Mouse (Mus musculus): ENCODE measurements around the gene Epb41. TPM values are rescaled to one million over a fixed set of nuclear protein-coding genes. Genes with fewer than 3 reads are reported as not detected.

Gene Epb41
- polyA plus RNA-seq, 1 experiment: 7.1 TPM

DNA sequence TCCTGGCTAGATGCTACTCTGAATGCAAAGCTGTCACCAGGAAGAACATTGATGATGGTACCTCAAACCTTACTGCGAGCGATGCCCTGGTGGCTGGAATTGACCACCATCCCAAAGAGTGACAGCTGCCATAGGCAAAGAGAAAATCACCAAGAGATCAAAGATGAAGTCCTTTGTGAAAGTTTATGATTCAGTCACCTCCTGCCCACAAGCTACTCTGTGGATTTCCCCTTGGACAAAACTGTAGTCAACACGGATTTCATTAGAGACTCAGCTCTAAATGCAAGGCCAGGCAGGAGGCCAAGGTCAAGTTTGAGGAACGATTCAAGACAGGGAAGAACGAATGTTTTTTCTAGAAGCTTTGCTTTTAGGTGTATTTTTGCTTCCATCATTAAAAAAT, 18.8 kb upstream of the Epb41 start:
- no peak overlapping the region for H3ac ChIP-seq (ENCODE audit: control insufficient read depth, insufficient read length, low read depth)
- peaks cover 14% of the 10 kb centered on the region for H3K27me3 ChIP-seq (ENCODE audit: control insufficient read depth, insufficient read depth, insufficient read length)
- H3K4me3 ChIP-seq (ENCODE audit: insufficient read depth, poor library complexity, severe bottlenecking): no peak overlapping the region
- no peak for TF ChIP-seq CTCF (IDR thresholded peaks at IDR 0.05; ENCODE audit: control insufficient read depth, insufficient read depth, insufficient read length)
- TF ChIP-seq MYOG (IDR thresholded peaks at IDR 0.05; ENCODE audit: control insufficient read depth, extremely low read depth, insufficient read length): no peak
- TF ChIP-seq MYOD1 (IDR thresholded peaks at IDR 0.05; ENCODE audit: control insufficient read depth, insufficient read length, low read depth): no peak
- no peaks in the 10 kb centered on the region for H3K79me3 ChIP-seq (ENCODE audit: low read depth)
- no peaks in the 10 kb centered on the region for H3K79me2 ChIP-seq (ENCODE audit: control insufficient read depth, insufficient read depth)
- no peaks in the 10 kb centered on the region for H3K36me3 ChIP-seq (ENCODE audit: control insufficient read depth, insufficient read depth)

DNA sequence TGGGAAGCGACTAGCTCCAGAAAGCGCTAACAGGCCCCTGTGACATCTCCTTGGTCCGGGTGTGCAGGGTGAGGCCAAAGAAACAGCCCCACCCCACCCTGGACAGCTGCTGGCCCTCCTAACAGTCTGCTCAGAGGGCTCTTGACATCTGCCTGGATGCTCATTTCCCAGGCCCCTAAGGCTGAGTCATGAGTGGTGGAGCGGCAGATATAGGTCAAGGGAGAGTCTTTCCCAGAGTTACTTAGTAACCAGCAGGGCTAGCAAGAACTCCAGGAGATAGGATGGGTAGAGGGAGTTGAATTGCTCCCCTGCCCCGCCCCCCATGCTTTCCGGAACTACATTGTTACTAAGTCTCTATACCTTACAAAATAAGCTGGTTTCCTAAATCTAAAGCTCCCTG, 18.0 kb upstream of the Epb41 start:
- no peak for TF ChIP-seq MYOG (IDR thresholded peaks at IDR 0.05; ENCODE audit: control insufficient read depth, extremely low read depth, insufficient read length)
- no peak for TF ChIP-seq CEBPB (IDR thresholded peaks at IDR 0.05; ENCODE audit: low read depth)
- Histone ChIP-seq H3K36me3 (ENCODE audit: control insufficient read depth, insufficient read depth) (no peaks in the 10 kb centered on the region), H3ac (ENCODE audit: control insufficient read depth, insufficient read length, low read depth) (no peak overlapping the region)

DNA sequence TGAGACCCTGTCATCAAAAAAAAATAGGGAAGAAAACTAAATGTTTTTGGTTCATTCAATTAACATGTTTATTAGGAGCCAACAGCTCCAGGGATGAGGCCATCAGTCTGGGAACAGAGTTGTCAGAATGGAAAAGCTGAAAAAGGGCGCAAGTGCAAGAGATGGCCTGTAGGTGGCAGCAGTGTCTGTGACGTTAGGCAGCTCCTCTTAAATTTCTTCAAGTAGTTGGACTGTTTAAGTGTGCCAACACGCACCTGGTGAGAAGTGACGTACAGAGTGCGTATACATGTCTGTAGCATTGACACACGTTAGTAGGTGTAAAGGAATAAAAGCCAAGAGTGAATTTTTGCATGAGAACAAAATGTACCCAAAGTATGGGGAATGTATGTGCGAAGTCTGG, 13.8 kb upstream of the Epb41 start:
- no peaks in the 10 kb centered on the region for H3K79me2 ChIP-seq (ENCODE audit: control insufficient read depth, insufficient read depth)
- H3K36me3 ChIP-seq (ENCODE audit: control insufficient read depth, insufficient read depth): no peaks in the 10 kb centered on the region

More for the DNA sequence above, 18.0 kb upstream of the Epb41 start:
- no peaks in the 10 kb centered on the region for H3K79me2 ChIP-seq (ENCODE audit: control insufficient read depth, insufficient read depth)
- peaks cover 11% of the 10 kb centered on the region for H3K27me3 ChIP-seq (ENCODE audit: control insufficient read depth, insufficient read depth, insufficient read length)
- H3K4me3 ChIP-seq (ENCODE audit: insufficient read depth, poor library complexity, severe bottlenecking): no peak overlapping the region
- no peaks in the 10 kb centered on the region for H3K79me3 ChIP-seq (ENCODE audit: low read depth)

DNA sequence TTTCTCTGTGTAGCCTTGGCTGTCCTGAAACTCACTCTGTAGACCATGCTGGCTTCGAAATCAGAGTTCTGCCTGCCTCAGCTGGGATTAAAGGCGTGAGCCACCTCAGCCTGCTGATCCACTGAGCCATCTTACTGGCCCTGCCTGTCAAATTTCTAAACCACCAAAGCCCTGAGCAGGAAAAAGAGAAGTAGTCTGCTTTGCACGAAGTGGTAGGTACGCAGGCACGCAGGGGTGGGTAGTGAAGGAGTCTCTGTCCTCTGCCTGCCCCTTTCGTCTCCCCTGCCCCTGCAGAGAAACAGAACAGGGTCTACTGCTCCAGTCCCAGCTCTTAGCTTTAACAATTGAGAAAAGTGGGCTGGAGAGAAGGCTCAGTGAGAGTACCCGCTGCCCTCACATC, 10.0 kb upstream of the Epb41 start:
- Histone ChIP-seq H3K36me3 (ENCODE audit: control insufficient read depth, insufficient read depth) (no peaks in the 10 kb centered on the region), H3K79me2 (ENCODE audit: control insufficient read depth, insufficient read depth) (no peaks in the 10 kb centered on the region), H3K27me3 (ENCODE audit: control insufficient read depth, insufficient read depth, insufficient read length) (no peaks in the 10 kb centered on the region), H3K4me3 (ENCODE audit: insufficient read depth, poor library complexity, severe bottlenecking) (no peak overlapping the region), H3K79me3 (ENCODE audit: low read depth) (no peaks in the 10 kb centered on the region), H3ac (ENCODE audit: control insufficient read depth, insufficient read length, low read depth) (no peak overlapping the region)
- TF ChIP-seq MYOG (IDR thresholded peaks at IDR 0.05; ENCODE audit: control insufficient read depth, extremely low read depth, insufficient read length) (no peak), MAX (IDR thresholded peaks at IDR 0.05) (no peak), CEBPB (IDR thresholded peaks at IDR 0.05; ENCODE audit: low read depth) (no peak), FOSL1 (IDR thresholded peaks at IDR 0.05; ENCODE audit: insufficient read depth, low read length, poor library complexity, severe bottlenecking) (no peak), USF1 (IDR thresholded peaks at IDR 0.05; ENCODE audit: low read depth) (no peak), MYOD1 (IDR thresholded peaks at IDR 0.05; ENCODE audit: control insufficient read depth, insufficient read length, low read depth) (no peak), CTCF (IDR thresholded peaks at IDR 0.05; ENCODE audit: control insufficient read depth, insufficient read depth, insufficient read length) (no peak)

More for the DNA sequence above, 13.8 kb upstream of the Epb41 start:
- no peak overlapping the region for H3K4me3 ChIP-seq (ENCODE audit: insufficient read depth, poor library complexity, severe bottlenecking)
- no peaks in the 10 kb centered on the region for H3K79me3 ChIP-seq (ENCODE audit: low read depth)
- peak; percentile 74 for TF ChIP-seq CTCF (IDR thresholded peaks at IDR 0.05; ENCODE audit: control insufficient read depth, insufficient read depth, insufficient read length)
- TF ChIP-seq FOSL1 (IDR thresholded peaks at IDR 0.05; ENCODE audit: insufficient read depth, low read length, poor library complexity, severe bottlenecking): no peak
- H3K27me3 ChIP-seq (ENCODE audit: control insufficient read depth, insufficient read depth, insufficient read length): no peaks in the 10 kb centered on the region
- H3ac ChIP-seq (ENCODE audit: control insufficient read depth, insufficient read length, low read depth): no peak overlapping the region

DNA sequence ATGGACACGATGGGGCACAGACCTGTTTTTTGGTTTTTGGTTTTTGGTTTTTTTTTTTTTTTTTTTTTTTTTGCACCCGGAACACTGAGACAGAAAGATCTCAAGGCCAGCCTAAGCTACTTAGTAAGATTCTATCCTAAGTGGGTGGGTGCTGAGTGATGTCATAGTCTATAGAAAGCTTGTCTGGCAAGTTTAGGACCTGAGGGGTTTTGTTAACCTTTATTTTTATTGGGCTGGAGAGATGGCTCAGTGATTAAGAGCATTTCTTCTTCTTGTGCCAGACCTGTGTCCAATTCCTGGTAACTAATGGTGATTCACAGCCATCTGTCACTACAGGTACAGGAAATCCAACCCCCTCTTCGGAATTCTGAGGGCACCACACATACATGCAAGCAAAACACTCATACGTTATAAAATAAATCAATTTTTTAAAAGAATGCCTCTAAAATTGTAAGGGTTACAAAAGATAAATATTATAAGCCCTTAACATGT, 5.4 kb upstream of the Epb41 start:
- Histone ChIP-seq H3K4me3 (ENCODE audit: insufficient read depth, poor library complexity, severe bottlenecking) (no peak overlapping the region), H3K36me3 (ENCODE audit: control insufficient read depth, insufficient read depth) (no peaks in the 10 kb centered on the region)
- TF ChIP-seq MYOG (IDR thresholded peaks at IDR 0.05; ENCODE audit: control insufficient read depth, extremely low read depth, insufficient read length) (no peak), MYOD1 (IDR thresholded peaks at IDR 0.05; ENCODE audit: control insufficient read depth, insufficient read length, low read depth) (no peak), MAX (IDR thresholded peaks at IDR 0.05) (no peak), CTCF (IDR thresholded peaks at IDR 0.05; ENCODE audit: control insufficient read depth, insufficient read depth, insufficient read length) (no peak), FOSL1 (IDR thresholded peaks at IDR 0.05; ENCODE audit: insufficient read depth, low read length, poor library complexity, severe bottlenecking) (no peak), USF1 (IDR thresholded peaks at IDR 0.05; ENCODE audit: low read depth) (no peak), CEBPB (IDR thresholded peaks at IDR 0.05; ENCODE audit: low read depth) (no peak)

DNA sequence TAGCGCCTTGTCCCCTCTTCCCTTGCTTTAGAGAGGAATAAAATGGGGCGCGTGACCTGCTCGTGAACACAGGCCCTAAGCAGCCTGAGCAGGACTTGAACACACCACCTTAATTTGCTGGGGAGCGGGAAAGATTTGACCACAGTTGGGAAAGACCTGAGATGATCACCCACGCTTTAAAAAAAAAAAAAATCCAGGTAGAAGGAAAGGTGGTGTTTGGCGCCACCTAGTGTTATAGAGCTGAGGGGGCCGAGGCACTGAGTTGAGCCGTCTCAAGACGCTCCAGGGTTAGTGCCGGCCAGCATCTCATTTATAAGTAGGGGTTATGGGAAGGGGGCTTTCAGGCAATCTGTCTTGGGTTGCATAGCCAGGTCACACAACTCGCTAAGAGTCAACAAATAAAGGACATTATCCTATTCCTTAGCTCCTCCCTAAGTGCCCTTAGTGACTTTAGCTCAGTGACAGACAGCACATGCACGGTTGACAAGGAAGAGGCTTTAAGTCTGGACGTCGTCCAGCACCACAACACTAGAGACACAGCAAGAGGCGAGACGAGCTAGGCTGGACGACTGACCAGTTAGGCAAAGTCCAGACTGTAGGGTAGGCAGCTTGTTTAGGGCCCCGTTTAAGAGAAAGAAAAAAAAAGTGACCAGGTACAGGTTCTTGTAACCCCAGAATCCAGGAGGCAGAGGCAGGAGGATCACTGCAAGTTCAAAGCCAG, 4.6 kb upstream of the Epb41 start:
- no peaks in the 10 kb centered on the region for H3K36me3 ChIP-seq (ENCODE audit: control insufficient read depth, insufficient read depth)
- H3K27me3 ChIP-seq (ENCODE audit: control insufficient read depth, insufficient read depth, insufficient read length): no peaks in the 10 kb centered on the region
- H3K79me2 ChIP-seq (ENCODE audit: control insufficient read depth, insufficient read depth): no peaks in the 10 kb centered on the region
- H3K4me3 ChIP-seq (ENCODE audit: insufficient read depth, poor library complexity, severe bottlenecking): no peak overlapping the region
- TF ChIP-seq CTCF (IDR thresholded peaks at IDR 0.05; ENCODE audit: control insufficient read depth, insufficient read depth, insufficient read length) (peak; percentile 48), MAX (IDR thresholded peaks at IDR 0.05) (no peak), USF1 (IDR thresholded peaks at IDR 0.05; ENCODE audit: low read depth) (no peak), MYOD1 (IDR thresholded peaks at IDR 0.05; ENCODE audit: control insufficient read depth, insufficient read length, low read depth) (no peak), FOSL1 (IDR thresholded peaks at IDR 0.05; ENCODE audit: insufficient read depth, low read length, poor library complexity, severe bottlenecking) (no peak)
- no peak overlapping the region for H3ac ChIP-seq (ENCODE audit: control insufficient read depth, insufficient read length, low read depth)
- no peaks in the 10 kb centered on the region for H3K79me3 ChIP-seq (ENCODE audit: low read depth)

More for the DNA sequence above, 5.4 kb upstream of the Epb41 start:
- Histone ChIP-seq H3ac (ENCODE audit: control insufficient read depth, insufficient read length, low read depth) (no peak overlapping the region), H3K79me3 (ENCODE audit: low read depth) (no peaks in the 10 kb centered on the region), H3K79me2 (ENCODE audit: control insufficient read depth, insufficient read depth) (no peaks in the 10 kb centered on the region), H3K27me3 (ENCODE audit: control insufficient read depth, insufficient read depth, insufficient read length) (no peaks in the 10 kb centered on the region)

Measured in C2C12 (cell line).